Mouse (Mus musculus): ENCODE measurements around the gene Vmn2r80.
A peak's percentile ranks its signal among the peaks of the same experiment; 100 is the strongest.
"Not testable (repeated sequence)": the region's sequence is repeated elsewhere in the genome, so short reads cannot be mapped to it uniquely, and the experiment has no call there.

The Vmn2r80 gene

DNA sequence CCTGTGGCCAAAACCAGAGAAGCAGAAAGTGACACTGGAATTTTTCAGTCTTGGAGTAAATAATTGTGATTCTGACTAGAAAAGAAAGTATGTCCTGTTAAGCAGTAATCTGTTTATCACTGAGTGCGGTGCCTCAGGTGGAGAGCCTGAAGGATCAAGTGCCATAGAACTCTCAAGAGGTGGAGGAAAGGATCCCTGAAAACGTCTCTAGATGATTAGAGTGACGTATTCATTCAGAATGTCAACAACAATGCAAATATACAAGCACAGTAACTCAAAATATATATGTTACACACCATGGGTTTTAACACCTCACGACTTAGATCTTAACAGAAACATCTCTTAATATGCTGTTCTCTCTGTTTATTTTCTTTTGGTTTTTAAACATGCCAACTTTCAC, at the start of gene Vmn2r80:
TSS of gene Vmn2r80 (plus strand) at position 301 of the 400 bp plus-strand sequence.
- DNase-seq (ENCODE audit: low spot score), result not testable (repeated sequence)

DNA sequence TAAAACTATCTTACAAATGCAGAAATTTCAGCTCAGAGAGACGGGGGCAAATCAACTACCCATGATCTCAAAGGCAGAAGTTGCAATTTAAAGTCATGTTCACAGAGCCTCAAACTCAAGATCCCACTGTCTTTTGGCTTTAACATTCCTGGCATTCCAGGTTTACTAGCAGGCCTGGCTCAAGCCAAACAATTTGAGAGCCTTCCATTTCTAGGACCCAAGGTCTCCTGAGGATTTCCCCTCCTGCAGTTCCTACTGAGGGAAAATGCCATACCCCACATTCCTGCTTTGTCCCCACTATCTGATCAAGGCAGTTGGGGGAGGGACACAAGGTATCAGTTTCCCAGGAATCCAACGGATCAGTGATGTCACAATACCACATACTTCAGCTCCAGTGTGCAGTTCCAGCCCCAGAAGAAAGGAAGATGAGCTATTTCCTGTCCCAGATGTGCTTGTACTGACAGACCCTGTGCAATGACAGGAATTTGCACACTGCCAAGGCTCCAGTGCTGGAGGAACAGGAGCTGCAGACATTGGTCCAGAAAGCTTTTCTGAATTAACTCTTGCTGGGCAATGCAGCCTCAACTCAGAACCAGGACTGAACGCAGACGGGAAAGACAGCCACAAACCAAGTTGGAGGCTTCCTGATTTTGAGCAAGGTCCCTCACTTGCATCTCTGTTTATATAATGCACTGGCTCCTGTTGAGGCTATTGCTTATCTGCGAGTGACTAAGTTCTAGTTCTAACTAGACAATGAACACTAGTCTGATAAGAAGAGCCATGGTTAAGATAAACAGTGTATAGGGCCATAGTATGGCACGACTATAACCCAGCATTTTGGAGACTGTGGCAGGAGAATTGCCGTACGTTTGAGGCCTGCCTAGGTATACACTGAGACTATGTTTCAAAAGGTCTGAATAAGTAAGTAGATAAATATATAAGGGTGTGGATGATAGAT, 42.0 kb upstream of the Vmn2r80 start:
- peak; percentile 33 for DNase-seq (ENCODE audit: low spot score)

DNA sequence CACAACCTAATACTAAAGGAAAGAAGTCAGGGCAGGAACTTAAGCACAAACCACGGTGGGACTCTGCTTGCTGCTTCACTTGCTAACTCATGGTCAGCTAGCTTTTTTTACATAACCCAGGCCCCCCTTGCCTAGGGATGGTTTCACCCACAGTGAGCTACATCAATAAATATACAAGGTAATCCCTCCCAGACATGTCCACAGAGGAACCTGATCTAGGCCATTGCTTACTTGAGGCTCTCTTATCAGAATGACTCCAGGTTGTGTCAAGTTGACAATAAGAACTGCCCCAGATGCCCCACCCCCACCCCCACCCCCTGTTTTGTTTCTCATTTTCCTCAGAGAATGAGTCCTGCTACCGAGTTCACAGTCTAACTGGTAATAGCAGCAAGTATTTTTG, 41.0 kb upstream of the Vmn2r80 start:
- no peak for DNase-seq (ENCODE audit: low spot score)

DNA sequence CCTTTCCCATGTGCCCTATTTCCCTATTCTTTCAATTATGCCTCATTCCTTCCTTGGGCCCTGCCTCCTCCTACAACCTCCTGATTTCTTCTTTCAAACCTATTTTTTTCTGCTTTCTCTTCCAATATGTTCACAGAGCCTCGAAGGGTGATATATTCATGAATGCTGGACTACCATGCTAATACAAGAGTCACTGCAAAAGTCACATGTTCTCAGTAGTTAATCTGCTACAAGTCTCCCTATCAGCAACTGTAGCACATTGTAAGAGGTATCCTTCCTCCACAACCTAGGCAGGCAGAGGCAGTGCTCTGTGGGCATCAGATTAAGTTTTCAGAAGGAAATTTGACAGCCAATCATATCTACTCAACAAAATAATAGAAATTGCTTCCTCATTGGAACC, 39.4 kb upstream of the Vmn2r80 start:
- no peak for DNase-seq (ENCODE audit: low spot score)

DNA sequence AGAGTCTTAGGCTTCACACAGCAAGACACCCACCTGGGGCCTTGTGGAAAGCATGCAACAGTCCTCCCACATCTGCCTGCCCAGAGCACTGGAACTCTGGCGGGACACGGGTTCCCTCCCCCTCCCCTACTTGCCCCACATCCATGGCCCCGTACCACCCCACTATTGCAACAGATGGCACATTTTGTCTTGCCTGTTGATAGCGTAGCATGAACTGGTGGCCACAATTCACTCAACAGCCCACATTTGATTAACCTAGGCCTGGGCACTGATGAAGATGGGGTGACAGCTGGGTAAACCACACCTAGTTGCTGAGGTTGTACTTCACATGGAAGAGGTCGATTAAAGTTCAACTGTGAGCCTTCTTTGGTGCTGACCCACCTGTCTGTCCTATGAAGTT, 38.1 kb upstream of the Vmn2r80 start:
- no peak for DNase-seq (ENCODE audit: low spot score)

DNA sequence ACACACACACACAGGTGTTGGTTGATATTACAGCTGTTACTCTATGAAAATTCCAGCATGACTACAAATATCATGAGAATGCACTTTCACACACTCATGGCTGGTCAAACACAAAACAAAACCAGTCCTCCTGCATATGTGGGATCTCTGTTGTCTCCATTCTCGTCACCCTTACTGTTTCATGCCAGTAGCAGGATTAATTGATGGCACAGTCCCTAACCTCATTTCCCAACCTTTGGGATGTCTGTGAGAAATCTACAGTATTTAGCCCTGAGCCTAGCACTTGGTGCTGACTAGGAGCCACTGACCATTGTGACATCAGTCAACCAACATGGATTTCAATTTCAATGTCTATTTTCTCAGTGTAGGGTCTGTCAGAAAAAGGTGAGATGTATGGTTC, 33.5 kb upstream of the Vmn2r80 start:
- no peak for DNase-seq (ENCODE audit: low spot score)

DNA sequence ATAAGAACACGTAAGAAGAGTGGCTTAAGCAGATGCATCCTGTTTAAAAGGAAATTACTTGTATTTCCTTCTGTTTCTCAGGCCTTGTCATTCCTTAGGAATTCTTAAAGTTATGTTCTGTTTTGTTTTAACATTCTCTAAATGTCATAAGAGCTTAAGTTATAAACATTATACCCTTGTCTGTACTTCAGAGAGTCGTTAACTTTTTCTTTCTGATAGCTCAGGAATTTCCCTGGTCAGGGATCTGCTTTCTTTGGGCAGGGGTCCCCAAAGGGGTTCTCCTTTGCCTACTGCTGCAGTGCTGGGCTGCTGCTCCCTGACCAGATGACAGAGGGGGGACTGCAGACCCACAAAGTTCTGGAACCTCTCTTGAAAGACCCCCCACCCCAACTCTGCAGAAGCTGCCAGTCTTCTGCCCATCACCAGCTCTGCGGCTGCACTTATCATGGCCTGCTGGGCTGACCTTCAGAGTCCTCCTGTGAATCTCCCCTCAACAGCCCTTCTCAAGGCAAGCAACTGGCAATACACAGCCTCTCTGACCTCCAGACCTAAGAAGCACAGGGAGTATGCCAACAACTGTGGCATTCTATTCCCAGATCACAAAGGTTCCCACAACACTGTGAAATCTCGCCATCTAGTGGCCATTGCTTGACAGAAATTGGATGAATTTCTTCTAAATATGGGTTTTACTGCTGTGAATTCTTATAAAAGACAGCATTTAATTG, 32.3 kb upstream of the Vmn2r80 start:
- DNase-seq (ENCODE audit: low spot score), result peak; percentile 90

DNA sequence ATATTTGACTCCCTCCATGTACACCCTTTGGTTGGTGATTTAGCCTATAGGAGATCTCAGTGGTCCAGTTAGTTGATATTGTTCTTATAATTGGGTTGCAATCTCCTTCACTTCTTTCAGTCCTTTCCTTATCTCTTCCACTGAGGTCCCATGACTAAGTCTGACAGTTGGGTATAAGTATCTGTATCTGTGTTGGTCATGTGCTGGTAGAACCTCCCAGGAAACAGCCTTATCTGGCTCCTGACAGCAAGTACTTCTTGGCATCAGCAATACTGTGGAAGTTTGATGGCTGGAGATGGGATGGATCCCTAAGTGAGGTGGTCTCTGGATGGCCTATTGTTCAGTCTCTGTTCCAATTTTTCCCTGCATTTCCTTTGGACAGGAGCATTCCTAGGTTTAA, 3.0 kb downstream of the Vmn2r80 start:
- DNase-seq (ENCODE audit: low spot score), result no peak

DNA sequence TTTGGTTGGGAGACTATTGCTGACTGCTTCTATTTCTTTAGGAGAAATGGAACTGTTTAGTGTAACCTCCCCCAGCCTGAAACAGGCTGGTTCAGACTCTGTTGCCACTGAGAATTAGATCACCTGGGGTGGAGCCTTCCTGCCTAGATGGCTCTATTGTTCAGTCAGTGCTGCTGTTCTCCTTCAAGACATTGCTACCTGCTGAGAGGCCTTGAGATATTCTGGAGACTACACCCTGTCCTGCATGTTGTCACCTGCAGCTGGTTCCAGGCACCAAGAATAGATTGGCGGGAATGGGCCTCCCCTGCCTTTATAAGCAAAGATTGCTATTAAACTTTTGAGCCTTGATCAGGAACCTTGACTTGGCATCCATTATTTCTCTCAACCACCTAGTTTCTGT, 51.4 kb downstream of the Vmn2r80 start:
- not testable (repeated sequence) for DNase-seq (ENCODE audit: low spot score)

DNA sequence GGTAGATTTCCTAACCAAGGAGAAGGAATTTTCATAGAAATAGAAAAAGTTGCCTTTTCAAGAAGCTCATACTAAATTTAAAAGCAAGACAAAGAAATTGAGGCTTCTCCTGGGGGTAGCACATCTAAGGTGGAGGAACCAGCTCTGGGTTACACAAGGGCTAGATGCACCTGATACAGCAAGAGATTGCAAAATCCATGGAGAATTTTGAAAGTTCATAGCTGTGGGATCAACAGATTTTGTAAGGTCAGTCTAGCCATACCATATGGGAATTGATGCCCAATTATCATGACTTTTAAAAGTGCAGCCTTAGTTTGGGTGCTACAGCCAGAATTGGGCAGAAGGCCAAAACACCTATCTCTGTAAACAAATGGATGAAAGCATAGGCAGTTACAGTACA, 71.9 kb downstream of the Vmn2r80 start:
- no peak for DNase-seq (ENCODE audit: low spot score)

DNA sequence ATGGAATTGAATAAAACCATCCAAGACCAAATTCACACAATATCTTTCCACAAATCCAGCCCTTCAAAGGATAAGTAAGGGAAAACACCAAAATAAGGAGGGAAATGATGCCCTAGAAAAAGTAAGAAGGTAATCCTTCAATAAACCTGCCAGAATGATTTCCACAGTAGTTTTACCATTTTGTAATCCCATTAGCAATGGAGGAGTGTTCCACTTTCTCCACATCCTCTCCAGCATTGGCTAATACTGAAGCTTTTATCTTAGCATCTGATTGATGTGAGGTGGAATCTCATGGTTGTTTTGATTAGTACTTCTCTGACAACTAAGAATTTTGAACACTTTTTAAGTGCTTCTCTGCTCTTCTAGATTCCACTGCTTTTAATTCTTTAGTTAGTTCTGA, 73.0 kb downstream of the Vmn2r80 start:
- DNase-seq (ENCODE audit: low spot score), result no peak

DNA sequence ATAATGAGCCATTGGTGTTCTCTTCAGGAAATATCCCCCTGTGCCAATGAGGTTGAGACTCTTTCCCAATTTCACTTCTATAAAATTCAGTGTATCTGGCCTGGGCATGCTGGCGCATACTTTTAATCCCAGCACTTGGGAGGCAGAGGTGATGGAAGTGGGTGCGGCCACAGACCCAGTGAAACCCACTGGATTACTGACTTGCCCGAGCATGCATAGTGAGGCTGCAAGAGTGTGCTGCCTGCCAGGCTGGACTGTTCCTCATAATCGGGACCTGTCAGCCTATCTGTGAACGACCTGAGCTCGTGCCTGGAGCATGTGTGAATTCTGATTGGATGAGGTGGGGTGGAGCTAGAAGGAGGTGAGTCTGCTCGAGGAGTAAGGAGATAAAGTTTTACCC, 73.6 kb downstream of the Vmn2r80 start:
- no peak for DNase-seq (ENCODE audit: low spot score)
